Mouse (Mus musculus): ENCODE measurements around the gene Zbtb38.

- TF ChIP-seq CTCF (IDR thresholded peaks at IDR 0.05; ENCODE audit: low read depth, low read length) (no peak), POLR2A (IDR thresholded peaks at IDR 0.05; ENCODE audit: borderline replicate concordance, low read depth, low read length) (no peak)
These were observed 31.0 kb upstream of the Zbtb38 start for GRCm38 (mm10) chr9:96783667-96784066.
